Mouse (Mus musculus) lung, postnatal 14 days (tissue): ENCODE results near the gene Usp18.

Experiments used
- DNase-seq: peaks from one replicate; pipeline ENCODE4 v3.0.0; 2021

The Usp18 gene

GRCm38 (mm10) chr6:121304630-121305029, 58.9 kb downstream of the Usp18 start:
- no peak for DNase-seq

- no peak for DNase-seq
These were observed 59.9 kb downstream of the Usp18 start for GRCm38 (mm10) chr6:121305571-121305970.

- DNase-seq, result no peak
These were observed 65.3 kb downstream of the Usp18 start for GRCm38 (mm10) chr6:121310984-121311383.

GRCm38 (mm10) chr6:121319099-121319498, 73.4 kb downstream of the Usp18 start:
- no peak for DNase-seq
